Mouse (Mus musculus): ENCODE data around the gene Ryr1.

Gene Ryr1

DNA sequence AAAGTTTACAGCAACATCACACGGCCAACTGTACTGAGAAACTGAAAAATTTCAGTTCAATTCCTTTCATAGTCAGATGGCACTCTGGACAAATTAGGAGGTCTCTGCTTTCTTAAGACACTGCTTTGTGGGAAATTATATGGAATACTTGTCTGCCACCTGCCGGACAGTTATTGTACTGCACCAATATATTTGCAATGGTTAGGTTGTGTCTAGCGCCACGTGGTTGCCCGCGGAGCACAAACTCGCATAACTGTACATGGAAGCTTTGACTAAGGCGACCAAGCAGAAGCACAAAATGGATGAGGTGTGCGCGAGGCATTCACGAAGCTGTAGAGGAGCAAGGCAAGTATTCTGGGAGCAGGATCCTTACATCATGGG, 85.4 kb downstream of the Ryr1 start:
- peak; percentile 95 for DNase-seq (ENCODE audit: extremely low read depth, low read depth)

DNA sequence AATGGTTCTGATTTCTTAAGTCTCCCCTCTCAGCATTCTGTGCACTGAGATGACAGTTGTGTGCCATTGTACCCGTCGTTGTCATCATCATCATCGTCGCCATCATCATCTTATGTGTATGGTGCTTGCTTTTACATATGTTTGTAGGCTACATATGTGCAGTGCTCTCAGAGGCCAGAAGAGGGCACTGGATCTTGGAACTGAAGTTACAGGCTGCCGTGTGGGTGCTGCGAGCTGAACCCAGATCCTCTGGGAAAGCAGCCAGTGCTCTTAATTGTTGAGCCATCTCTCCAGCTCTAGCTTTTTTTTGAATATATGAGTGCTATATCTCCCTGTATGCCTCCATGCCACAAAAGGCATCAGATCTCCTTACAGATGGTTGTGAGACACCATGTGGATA, 87.7 kb downstream of the Ryr1 start:
- no peak for DNase-seq (ENCODE audit: extremely low read depth, low read depth)

DNA sequence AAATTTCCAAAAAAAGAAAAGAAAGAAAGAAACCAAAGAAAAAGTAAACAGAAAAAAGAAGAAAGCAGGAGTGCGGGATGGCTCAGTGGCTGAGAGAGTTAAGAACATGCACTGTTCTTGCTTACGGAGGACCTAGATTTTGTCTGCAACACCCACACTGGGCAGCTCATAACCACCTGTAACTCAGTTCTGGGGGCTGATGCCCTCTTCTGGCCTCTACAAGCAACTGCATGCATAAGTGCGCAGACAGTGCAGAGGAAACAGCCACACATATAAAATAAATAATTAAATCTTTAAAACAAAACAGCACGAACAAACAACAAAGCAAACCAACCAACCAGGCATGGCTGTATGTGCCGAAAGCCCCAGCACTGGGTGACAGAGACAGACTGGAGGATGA, 92.3 kb downstream of the Ryr1 start:
- peak; percentile 61 for DNase-seq (ENCODE audit: extremely low read depth, low read depth)

DNA sequence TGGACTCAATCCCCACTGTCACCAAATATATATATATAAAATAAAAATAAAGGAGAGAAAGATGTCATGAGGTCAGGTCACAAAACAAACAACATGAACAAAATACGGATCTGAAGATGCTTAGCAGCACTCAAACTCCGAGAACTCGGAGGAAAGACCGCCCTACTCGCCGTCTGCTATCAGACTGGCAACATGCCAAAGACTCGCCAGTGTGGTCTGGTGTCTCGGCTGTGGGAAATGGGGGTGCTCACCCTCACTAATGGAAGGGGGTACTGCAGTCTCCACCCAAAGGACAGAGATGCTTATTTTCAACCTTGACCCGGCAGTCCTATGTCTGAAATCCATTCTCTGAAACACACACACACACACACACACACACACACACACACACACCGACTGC, 93.3 kb downstream of the Ryr1 start:
- no peak for DNase-seq (ENCODE audit: extremely low read depth, low read depth)

DNA sequence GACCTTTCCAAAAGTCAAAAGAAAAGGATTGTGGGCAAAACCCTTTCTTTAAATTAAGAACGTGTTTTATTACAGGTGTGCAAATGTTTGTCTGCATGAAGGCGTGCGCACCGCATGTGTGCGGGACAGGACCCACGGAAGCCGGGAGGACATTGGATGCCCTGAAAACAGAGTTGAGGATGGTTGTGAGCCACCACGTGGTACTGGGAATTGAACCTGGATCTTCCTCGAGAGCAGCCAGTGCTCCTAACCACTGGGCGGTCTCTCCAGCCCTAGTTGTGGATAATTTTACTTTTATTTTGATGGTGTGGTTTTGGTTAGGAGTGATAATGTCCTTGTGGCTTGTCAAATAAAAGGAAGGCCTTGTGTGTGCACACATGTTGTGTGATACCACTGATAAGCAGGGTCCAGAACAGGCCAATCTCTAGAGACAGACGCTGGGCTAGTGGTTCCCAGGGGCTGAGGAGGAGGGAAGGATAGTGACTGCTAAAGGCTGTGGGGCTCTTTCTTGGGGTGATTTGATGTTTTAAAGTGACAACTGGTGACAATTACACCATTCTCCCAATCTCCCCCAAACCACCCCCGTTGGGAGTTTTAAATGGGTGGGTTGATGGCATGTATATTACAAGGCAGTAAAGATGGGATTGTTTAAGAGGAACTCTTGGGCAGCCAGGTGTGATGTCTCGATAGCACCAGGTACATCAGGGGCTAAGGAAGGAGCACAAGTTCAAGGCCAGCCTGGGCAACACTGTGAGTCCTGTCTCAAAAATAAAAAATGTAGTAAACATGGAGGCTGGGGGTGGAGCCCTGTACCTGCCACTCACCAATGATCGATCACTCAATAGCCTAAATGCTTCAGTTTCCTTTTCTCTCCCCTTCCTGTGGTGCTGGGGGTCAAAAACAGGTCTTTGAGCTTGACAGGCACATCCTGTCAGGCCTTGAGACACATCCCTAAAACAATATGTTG, 95.0 kb downstream of the Ryr1 start:
- peak; percentile 99 for DNase-seq (ENCODE audit: extremely low read depth, low read depth)

DNA sequence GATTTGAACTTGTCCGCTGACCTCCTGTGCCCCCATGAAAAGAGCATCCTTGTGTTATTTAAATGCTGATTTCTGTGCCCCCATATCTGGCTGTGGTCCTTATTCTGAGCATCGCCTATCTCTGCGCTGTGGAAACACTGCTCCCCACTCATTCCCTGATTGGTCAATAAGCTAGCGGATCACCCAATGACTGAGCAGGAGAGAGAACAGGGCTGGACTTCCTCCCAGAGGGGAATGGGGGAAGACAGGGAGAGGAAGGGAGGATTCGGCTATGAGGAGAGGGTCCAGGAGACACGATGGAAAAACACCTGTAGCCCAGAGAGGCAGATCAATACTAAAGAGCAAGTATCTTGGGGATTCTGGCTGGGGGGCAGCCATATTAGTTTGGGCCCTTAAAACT, 96.2 kb downstream of the Ryr1 start:
- DNase-seq (ENCODE audit: extremely low read depth, low read depth) = no peak

DNA sequence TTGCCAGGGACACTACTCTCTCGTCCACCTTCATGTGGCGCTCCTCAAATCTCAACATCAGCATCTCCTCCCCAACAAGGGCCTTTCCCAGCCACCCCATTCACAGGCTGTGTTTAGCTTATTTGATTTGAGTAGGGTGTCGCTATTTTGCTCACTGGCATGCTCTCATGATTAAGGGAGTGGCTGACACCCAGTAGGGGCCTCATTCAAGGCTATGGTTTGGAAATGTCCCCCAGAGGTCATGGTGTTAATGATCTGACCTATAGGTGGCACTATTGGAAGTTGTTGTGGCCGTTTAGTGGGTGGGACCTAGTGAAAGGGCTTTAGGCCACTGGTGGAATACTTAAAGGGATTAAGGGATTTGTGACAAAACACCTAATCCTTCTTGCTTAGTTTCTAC, 98.2 kb downstream of the Ryr1 start:
- DNase-seq (ENCODE audit: extremely low read depth, low read depth) = no peak

DNA sequence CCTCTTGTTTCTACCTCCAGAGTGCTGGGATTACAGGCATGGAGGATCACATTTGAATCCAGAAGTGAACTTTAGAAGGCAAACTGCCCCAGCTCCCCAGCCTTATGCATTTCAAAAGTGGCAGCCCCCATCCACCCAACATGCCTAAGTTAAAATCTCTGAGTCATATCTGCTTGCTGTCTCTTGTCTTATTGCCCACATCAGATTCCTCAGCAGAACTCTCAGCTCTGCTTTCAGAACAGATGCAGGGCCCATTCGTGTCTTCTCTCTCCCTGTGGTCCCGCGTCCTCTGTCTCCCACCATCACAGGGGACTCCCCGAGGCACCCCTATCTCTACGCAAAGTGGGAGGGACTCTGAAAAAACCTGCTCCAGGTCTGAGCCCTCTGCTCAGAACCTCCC, 98.8 kb downstream of the Ryr1 start:
- DNase-seq (ENCODE audit: extremely low read depth, low read depth) = no peak

DNA sequence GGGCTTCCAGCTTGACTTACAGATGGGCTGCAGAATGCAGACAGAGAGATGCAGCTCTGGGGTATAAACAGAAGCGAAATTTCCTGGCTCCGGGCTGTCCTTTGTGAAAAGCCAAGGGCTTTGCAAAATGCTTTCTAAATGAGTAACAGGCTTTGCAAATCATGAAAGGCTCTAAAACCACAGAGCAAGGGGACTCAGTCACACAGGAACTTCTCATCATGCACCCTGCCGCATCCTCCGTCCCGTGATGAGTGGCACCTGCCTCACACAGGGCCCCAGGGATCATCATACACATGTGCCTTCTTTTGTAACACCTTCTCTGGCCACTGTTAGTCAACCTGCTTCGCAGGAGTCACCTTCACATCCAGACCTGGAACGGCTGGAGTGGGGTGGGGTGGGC, 99.4 kb downstream of the Ryr1 start:
- no peak for DNase-seq (ENCODE audit: extremely low read depth, low read depth)

DNA sequence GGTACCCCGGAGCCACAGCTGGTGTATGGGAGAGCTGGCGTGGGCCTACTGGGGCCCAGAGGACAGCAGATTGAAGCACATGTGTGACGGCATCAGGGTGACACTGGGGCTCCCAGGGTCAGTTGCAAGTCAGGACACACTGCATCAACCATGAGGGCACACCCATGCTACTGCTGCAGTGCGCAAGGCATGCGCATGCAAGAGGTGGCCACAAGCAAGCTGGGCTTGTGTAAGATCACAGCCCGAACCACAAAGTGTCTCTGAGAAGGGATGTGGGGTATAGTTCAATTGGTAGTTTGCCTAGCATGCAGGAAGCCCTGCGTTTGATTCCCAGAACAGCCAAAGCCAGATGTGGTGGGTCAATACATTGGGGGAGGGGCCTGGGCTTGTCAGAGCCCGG, 101.5 kb downstream of the Ryr1 start:
- no peak for DNase-seq (ENCODE audit: extremely low read depth, low read depth)

DNA sequence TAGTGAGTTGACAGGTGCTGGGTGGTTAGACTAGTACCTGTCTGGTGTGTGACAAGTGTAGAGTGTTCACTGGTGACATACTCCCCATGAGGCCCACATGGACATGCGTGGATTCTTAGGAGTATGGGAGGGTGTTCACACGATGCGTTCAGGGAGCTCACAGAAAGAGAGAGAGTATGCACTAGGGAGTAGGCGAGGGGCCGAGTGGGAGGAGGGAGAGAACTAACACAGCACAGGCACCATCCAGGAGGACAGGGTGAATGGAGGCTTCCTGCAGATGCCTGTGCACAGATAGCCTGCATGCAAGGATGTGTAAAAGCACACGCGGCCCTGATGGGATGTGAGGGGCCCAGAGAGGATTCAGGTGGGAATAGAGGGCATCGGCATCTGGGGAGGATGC, 102.5 kb downstream of the Ryr1 start:
- no peak for DNase-seq (ENCODE audit: extremely low read depth, low read depth)

DNA sequence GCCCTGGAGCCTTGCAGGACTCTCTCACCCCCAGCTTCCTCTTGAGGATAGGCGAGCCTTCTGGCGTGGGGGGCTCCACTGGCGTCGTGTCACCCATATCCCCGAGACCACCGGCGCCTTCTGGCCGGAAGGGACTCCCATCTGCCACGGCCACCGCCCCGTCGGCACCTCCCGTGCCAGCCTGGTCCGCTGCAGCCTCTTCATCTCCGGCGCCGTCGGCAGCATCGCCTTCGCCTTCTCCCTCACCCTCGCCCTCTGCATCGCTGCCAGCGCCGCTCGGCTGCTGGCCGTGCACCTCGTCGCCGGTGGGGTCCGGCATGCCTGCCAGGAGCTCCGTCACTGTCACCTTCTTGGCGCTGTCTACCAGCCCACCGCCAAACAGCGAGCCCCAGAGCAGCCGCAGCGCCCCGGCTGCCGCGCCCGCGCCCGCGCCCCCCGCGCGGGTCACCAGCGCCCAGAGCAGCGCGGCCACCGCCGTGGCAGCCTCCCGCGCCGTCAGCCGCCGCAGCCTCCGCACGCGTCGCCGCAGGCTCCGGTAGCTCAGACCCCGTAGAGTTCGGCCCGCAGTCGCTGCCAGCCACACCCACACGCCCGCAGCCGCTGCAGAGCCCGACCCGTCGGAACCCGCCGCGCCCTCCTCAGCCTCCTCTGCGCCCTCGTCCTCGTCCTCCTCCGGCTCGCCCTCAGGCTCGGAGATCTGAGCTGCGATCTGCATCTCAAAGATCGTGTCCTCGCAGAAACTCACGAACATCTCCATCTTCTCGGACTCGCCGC, 105.3 kb downstream of the Ryr1 start:
- DNase-seq (ENCODE audit: extremely low read depth, low read depth) = no peak

DNA sequence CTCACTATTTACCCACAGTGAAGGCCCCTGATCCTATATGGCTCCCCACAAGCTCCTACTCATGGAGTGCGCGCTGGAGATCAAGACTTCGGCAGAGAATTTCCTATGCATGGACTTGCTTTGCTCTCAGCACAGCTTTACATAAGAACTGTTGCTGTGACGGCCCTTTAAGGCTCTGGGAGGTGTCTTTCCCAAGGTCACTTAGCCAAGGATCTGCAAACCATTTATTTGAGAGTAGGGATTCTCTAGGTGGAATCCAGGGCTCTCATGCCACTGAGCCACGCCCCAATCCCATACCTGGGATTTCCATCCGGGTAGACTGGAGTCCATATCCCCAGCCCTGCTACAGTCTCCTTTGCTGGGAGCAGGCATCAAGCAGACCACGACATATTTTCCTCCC, 107.8 kb downstream of the Ryr1 start:
- DNase-seq (ENCODE audit: extremely low read depth, low read depth) = no peak

DNA sequence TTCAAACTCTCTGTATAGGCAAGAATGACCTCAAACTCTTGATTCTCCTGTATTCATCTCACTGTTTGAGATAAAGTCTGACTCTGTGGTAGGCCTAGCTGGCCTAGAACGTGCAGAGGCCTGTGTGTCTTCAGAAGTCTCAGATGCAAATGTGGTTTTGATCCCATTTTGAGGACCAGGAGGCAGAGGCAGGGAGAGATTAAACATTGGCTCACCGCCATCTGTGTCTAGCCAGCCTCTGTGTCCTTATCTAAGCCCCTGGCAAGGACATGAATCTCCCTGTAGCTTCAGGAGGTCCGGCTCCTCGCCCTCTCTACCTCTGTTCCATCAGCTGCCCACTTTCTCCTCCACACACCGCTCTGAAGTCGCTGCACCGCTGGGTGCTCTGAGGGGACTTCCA, 108.5 kb downstream of the Ryr1 start:
- no peak for DNase-seq (ENCODE audit: extremely low read depth, low read depth)

DNA sequence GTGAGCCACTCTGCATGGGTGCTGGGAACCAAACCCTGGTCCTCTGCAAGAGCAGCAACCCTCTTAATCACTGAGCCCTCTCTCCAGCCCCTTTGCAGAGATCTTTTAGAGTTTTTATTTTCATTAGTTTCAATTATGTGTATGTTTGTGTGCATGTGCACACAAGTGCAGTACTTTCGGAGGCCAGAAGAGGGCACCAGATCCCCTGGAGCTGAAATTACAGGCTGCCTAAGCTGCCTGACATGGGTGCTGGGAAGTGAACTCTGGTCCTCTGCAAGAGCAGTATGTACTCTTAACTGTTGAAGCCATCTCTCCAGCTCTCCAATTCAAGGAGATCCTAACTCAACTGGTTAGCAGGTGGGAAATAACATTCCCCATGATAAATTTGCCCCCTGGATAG, 110.0 kb downstream of the Ryr1 start:
- DNase-seq (ENCODE audit: extremely low read depth, low read depth) = no peak

DNA sequence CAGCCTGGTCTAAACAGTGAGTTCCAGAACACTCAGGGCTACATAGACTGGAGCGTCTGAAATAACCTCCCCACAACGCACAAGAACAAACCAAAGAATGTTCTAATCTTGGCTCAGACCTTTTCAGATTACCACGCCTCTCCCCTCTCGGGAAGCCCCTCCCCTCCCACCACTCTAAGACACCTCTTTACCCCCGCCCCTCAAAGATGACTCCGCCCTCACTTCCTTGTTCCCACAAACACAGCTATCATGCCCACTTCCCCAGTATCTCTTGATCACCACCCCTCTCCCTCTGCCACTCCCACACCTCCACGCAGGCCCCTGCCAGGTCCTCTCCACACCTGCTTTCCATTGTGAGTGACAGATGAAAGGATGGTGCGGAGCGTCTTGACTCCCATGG, 116.3 kb downstream of the Ryr1 start:
- DNase-seq (ENCODE audit: extremely low read depth, low read depth) = no peak

DNA sequence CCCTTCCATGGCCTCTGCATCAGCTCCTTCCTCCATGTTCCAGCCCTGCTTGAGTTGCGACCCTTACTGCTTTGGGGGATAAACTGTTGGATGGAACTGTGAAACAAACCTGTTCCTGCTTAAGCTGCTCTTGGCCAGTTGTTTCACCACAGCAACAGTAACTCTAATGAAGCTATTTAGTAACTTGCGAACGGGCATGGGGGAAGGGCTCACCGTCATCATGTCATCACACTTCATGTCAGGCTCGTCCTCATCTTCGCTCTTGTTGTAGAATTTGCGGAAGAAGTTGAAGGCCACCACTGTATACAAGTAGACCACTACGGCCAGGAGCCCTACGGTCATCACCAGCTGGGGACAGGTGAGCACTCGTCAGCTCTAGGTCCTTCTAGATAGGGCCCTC, 116.8 kb downstream of the Ryr1 start:
- DNase-seq (ENCODE audit: extremely low read depth, low read depth) = no peak

DNA sequence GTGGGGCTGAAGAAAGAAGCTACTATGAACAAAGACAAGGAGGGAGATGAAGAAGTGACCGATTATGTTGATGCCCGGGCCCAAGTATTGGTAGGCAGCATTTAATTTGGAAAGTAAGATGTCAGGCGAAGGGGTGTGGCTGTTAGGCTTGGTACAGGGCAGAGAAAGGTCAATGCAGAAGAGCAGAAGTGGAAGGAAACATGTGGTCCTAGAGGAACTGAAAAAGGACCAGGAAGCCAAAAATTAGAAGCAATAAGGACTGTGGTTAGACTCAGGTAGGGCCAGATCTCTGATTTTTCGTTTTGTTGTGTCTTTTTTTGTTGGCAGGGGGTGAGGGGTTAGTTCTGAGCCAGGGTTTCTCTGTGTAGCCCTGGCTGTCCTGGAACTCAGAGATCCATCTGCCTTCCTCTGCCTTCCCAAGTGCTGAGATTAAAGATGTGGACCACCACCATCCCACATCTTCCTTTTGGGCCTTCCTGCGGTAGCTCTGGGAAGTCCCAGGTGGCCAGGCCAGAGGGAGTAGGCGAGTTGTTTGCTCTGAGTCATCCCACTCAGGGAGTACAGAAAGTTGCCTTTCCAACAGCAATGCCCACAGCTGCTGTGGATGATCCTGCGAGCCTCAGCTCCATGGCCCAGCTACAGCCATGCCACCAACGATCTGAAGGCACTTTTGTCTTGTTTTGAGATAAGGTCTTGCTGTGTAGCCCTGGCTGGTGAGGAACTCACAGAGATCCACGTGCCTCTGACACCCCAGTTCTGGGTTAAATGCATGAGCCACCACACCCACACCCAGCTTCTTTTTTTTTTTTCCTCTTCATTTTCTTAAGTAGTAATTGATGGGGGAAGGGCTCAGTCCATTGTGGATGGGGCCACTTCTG, 117.5 kb downstream of the Ryr1 start:
- DNase-seq (ENCODE audit: extremely low read depth, low read depth) = no peak

DNA sequence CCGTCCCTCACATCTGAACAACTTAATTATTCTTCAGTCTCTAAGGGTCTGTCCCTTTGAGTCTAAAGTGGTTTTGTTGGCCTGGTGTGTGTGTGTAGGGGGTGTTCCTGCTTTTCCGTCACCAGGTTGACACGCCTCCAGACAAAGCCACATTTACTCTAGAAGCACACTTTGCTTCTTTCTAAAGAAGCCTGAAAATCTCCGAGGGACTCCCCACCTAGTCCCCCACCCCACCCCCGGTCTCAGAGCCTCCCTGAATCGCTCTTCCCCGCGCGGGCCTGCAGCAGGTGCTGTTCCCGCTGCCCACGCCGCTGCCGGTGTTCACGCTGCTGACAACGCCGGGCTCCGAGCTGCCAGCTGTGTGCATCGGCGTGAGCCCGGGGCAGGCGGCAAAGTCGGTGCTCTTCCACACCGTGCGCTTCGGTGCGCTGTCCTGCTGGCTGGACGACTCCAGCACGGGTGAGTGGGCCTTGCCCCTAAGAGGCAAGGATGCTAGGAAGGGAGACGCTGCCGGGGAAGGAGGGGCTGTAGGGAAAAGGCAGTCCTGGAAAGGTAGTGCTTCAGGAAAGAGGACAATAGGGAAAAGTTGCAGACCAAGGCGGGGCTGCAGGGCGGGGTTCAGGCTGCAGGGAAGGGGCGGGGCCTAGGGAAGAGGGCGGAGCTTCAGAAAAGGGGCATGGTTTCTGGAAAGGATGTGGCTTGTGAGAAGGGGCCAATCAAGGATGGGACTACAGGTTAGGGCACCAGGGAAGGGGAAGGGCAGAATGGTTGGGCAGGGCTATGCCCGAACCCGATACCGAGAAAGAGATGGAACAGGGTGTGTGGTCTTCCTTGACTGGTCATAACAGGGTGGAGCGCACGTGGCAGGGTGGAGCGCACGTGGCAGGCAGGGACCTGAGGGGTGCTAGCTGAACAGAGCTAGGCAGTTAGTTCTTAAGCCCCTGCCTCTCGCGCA, 124.1 kb downstream of the Ryr1 start:
- no peak for DNase-seq (ENCODE audit: extremely low read depth, low read depth)

DNA sequence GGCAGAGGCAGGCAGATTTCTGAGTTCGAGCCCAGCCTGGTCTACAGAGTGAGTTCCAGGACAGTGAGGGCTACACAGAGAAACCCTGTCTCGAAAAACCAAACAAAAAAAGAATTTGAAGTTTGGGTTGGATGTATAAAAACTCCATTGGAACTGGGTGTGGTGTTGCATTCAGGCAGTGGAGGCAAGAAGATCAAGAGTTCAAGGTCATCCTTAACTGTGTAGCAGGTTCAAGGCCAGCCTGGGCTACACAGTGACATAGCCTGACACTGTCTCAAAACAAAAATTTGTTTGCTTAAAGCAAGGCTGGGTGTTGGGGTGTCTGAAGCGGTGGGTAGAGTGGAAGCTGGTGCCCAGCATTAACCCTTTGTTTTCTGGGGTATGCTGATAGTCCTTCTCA, 131.6 kb downstream of the Ryr1 start:
- DNase-seq (ENCODE audit: extremely low read depth, low read depth) = no peak

DNA sequence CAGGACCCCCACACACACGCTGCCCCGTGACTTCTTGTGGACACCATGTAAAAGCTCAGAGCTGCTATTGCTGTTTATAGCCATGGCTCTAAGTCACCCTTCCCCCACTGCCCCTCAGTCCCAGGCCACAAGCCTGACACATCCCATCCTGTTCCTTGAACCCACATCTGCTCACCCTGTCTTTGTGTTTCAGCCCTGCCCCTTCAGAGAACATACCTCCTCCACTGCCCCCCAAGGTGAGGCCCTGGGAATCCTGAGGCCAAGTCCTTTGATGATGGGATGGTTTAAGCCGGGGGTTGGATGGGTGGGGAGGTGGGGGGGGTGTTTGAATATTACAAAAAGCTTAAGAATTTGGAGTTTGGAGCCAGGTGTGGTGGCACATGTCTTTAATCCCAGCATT, 132.0 kb downstream of the Ryr1 start:
- no peak for DNase-seq (ENCODE audit: extremely low read depth, low read depth)

Data from MEL-GATA-1-ER (cell line).